Comparison of ENCODE assay signal across 26 mouse cellular contexts in genomic region chr11:120982459-120982858, GRCm38 (mm10). TPM values are rescaled to one million over a fixed set of nuclear protein-coding genes. Genes with fewer than 3 reads are reported as not detected.
DNase-seq lines count a peak whose midpoint lies in the region; ATAC-seq and TF ChIP-seq lines count a peak whose summit lies in the region.
"Had no signal": no experiment of that assay in that cellular context is flagged by ENCODE, and none has a peak within 500 bp of the region (broad histone marks: within the 10 kb centered on the region; RNA-seq: fewer than 3 reads in every experiment).

No protein-coding gene starts in this region.

- peak overlapping the region; percentile 3 for H3K27ac ChIP-seq in intestine, postnatal 0 days (ENCODE audit: low read depth, low read length)
- no peak overlapping the region for H3K27ac ChIP-seq in intestine, embryonic 16.5 days (ENCODE audit: low read length)
- H3K27ac ChIP-seq in MEL (ENCODE audit: control insufficient read depth, low read depth, low read length) (peak overlapping the region; percentile 18; the same call in 1 of the 2 replicates), macrophage (peak overlapping the region; percentile 59)
- H3K27ac ChIP-seq in liver, embryonic 15.5 days (replicated peaks) = peak overlapping the region; percentile 97
- H3K27ac ChIP-seq: forebrain, embryonic 10.5 days; forebrain, embryonic 13.5 days; heart, adult 2 months; heart, embryonic 10.5 days; heart, embryonic 13.5 days; hindbrain, embryonic 12.5 days; hindbrain, embryonic 15.5 days had no signal

- DNase-seq in MEL (ENCODE audit: low read depth, low spot score) = no peak
- no peak for DNase-seq in layer of hippocampus, adult 11-12 months (ENCODE audit: low spot score)
- DNase-seq: adrenal gland, postnatal 10 days; adrenal gland, postnatal 36 days; cerebellum, adult 11 months; cerebellum, adult 2 months; cerebellum, postnatal 10 days; gastrocnemius, postnatal 10 days; gastrocnemius, postnatal 36 days; heart, adult 2 months; heart, postnatal 14 days had no signal

- H3K36me3 ChIP-seq in intestine, postnatal 0 days (ENCODE audit: control insufficient read depth, insufficient read depth) = peaks cover 65% of the 10 kb centered on the region
- H3K36me3 ChIP-seq in intestine, embryonic 16.5 days (ENCODE audit: control insufficient read depth, insufficient read depth, low read length) = peaks cover 12% of the 10 kb centered on the region
- H3K36me3 ChIP-seq in MEL (ENCODE audit: control insufficient read depth in 1 of 2, insufficient read depth in 2 of 2, low read length in 2 of 2) (peaks cover 64 to 68% of the 10 kb centered on the region in 2 experiments), macrophage (ENCODE audit: inconsistent target) (peaks cover 42% of the 10 kb centered on the region)
- H3K36me3 ChIP-seq in liver, embryonic 15.5 days (replicated peaks) = peaks cover 92% of the 10 kb centered on the region

- no peak for TF ChIP-seq POLR2A in MEL (IDR thresholded peaks at IDR 0.05; ENCODE audit: control insufficient read depth in 1 of 2, insufficient read depth in 1 of 2, low read depth in 1 of 2, low read length in 2 of 2, poor library complexity in 1 of 2)

- no peak for TF ChIP-seq CTCF in intestine, postnatal 0 days (IDR thresholded peaks at IDR 0.05; ENCODE audit: low read depth)
- no peak for TF ChIP-seq CTCF in MEL (IDR thresholded peaks at IDR 0.05 in 2 of 3, conservative IDR thresholded peaks at IDR 0.05 in 1 of 3; ENCODE audit: control insufficient read depth in 1 of 3, insufficient read depth in 1 of 3, low read depth in 2 of 3, low read length in 3 of 3, poor library complexity in 1 of 3, severe bottlenecking in 1 of 3)

- no peak overlapping the region for H3K9ac ChIP-seq in intestine, postnatal 0 days (ENCODE audit: low read depth, low read length)
- H3K9ac ChIP-seq in intestine, embryonic 16.5 days (ENCODE audit: low read depth, low read length) = no peak overlapping the region
- no peak overlapping the region for H3K9ac ChIP-seq in MEL (ENCODE audit: control insufficient read depth, low read depth, low read length, poor library complexity, severe bottlenecking)
- no peak overlapping the region for H3K9ac ChIP-seq in liver, embryonic 15.5 days
- H3K9ac ChIP-seq: forebrain, embryonic 13.5 days; heart, embryonic 13.5 days; hindbrain, embryonic 12.5 days; hindbrain, embryonic 15.5 days had no signal

- no peak for TF ChIP-seq EP300 in MEL (IDR thresholded peaks at IDR 0.05; ENCODE audit: low read depth in 1 of 2, low read length in 2 of 2)

- H3K4me3 ChIP-seq in intestine, postnatal 0 days (ENCODE audit: low read depth, low read length) = no peak overlapping the region
- H3K4me3 ChIP-seq in intestine, embryonic 16.5 days (ENCODE audit: low read length) = no peak overlapping the region
- H3K4me3 ChIP-seq in MEL (ENCODE audit: control insufficient read depth in 1 of 2, insufficient read depth in 1 of 2, low read depth in 2 of 2, low read length in 2 of 2) (no peak overlapping the region), macrophage (ENCODE audit: inconsistent target) (no peak overlapping the region)
- H3K4me3 ChIP-seq in liver, embryonic 15.5 days (replicated peaks) = no peak overlapping the region
- H3K4me3 ChIP-seq: forebrain, embryonic 10.5 days; forebrain, embryonic 13.5 days; heart, adult 2 months; heart, embryonic 10.5 days; heart, embryonic 13.5 days; hindbrain, embryonic 12.5 days; hindbrain, embryonic 15.5 days had no signal

- no peak overlapping the region for H3K4me2 ChIP-seq in intestine, postnatal 0 days (replicated peaks; ENCODE audit: low read depth)
- H3K4me2 ChIP-seq in intestine, embryonic 16.5 days (ENCODE audit: low read depth, low read length) = no peak overlapping the region
- H3K4me2 ChIP-seq in liver, embryonic 15.5 days = no peak overlapping the region
- H3K4me2 ChIP-seq: forebrain, embryonic 13.5 days; heart, embryonic 13.5 days; hindbrain, embryonic 12.5 days; hindbrain, embryonic 15.5 days had no signal

- TF ChIP-seq RAD21 in MEL (IDR thresholded peaks at IDR 0.05; ENCODE audit: low read depth, low read length) = no peak

- H3K79me2 ChIP-seq in MEL (ENCODE audit: control insufficient read depth, insufficient read depth, low read length, poor library complexity) = peaks cover 55% of the 10 kb centered on the region
- H3K79me2 ChIP-seq in macrophage (ENCODE audit: inconsistent target) = peaks cover 100% of the 10 kb centered on the region

- ATAC-seq in intestine, postnatal 0 days = no peak
- no peak for ATAC-seq in intestine, embryonic 16.5 days
- ATAC-seq in liver, embryonic 15.5 days (ENCODE audit: insufficient read depth) = no peak
- no peak for ATAC-seq in monocyte, adult 5-6 weeks (replicated peaks; ENCODE audit: insufficient number of reproducible peaks, low FRiP score, low TSS enrichment, poor library complexity, severe bottlenecking)
- ATAC-seq: forebrain, embryonic 13.5 days; forebrain, embryonic 16.5 days; Patski had no signal

- 0 out of 2 replicates have a peak, but pooled peaks cover 6% of the 10 kb centered on the region for H3K4me1 ChIP-seq in intestine, postnatal 0 days (replicated peaks; ENCODE audit: control insufficient read depth, insufficient read depth, low read length)
- peaks cover 10% of the 10 kb centered on the region for H3K4me1 ChIP-seq in intestine, embryonic 16.5 days (ENCODE audit: control insufficient read depth, insufficient read depth, low read length)
- peaks cover 24 to 37% of the 10 kb centered on the region in 2 experiments for H3K4me1 ChIP-seq in MEL (ENCODE audit: control insufficient read depth in 1 of 2, insufficient read depth in 2 of 2, low read length in 2 of 2)
- H3K4me1 ChIP-seq in liver, embryonic 15.5 days (replicated peaks) = peaks cover 90% of the 10 kb centered on the region

- no peaks in the 10 kb centered on the region for H3K9me3 ChIP-seq in intestine, postnatal 0 days (ENCODE audit: control insufficient read depth)
- H3K9me3 ChIP-seq in intestine, embryonic 16.5 days (ENCODE audit: control insufficient read depth, low read length) = no peaks in the 10 kb centered on the region
- H3K9me3 ChIP-seq in MEL (replicated peaks; ENCODE audit: insufficient read depth, low read length) = no peaks in the 10 kb centered on the region
- H3K9me3 ChIP-seq in liver, embryonic 15.5 days (replicated peaks) = no peaks in the 10 kb centered on the region
- H3K9me3 ChIP-seq: forebrain, embryonic 10.5 days; forebrain, embryonic 13.5 days; heart, embryonic 10.5 days; heart, embryonic 13.5 days; hindbrain, embryonic 12.5 days; hindbrain, embryonic 15.5 days had no signal

- no peaks in the 10 kb centered on the region for H3K27me3 ChIP-seq in intestine, postnatal 0 days (replicated peaks; ENCODE audit: control insufficient read depth, insufficient read depth, low read length)
- no peaks in the 10 kb centered on the region for H3K27me3 ChIP-seq in intestine, embryonic 16.5 days (replicated peaks; ENCODE audit: control insufficient read depth, insufficient read depth, low read length)
- H3K27me3 ChIP-seq in MEL (ENCODE audit: control insufficient read depth in 1 of 2, insufficient read depth in 2 of 2, low read length in 2 of 2) = no peaks in the 10 kb centered on the region
- no peaks in the 10 kb centered on the region for H3K27me3 ChIP-seq in liver, embryonic 15.5 days
- H3K27me3 ChIP-seq: forebrain, embryonic 13.5 days; heart, embryonic 13.5 days; hindbrain, embryonic 12.5 days; hindbrain, embryonic 15.5 days; Patski had no signal

RNA-seq across cellular contexts. Expression of gene Csnk1d, which starts 8.7 kb away (rescaled TPM):
- 62.0 and 65.6 TPM in 2 replicates for polyA plus RNA-seq in intestine, postnatal 0 days (2015; fragmentation: Nextera tagmentation; extraction: Ambion mirVana)
- polyA plus RNA-seq in intestine, embryonic 16.5 days (2015; fragmentation: Nextera tagmentation; extraction: Ambion mirVana) = 93.9 and 97.7 TPM in 2 replicates
- total RNA-seq in MEL (2012; rRNA removed) = 81.3 and 83.2 TPM in 2 replicates
- polyA plus RNA-seq in MEL (2012; ENCODE audit: insufficient read depth in 1 of 2, insufficient read length in 2 of 2, low read depth in 1 of 2, low replicate concordance in 2 of 2, missing spikeins in 1 of 2) = 100 to 1,000 TPM; 121 to 329 TPM
- polyA plus RNA-seq in liver, embryonic 15.5 days (2015; fragmentation: Nextera tagmentation; extraction: Ambion mirVana) = 36.1 and 38.5 TPM in 2 replicates
- total RNA-seq in macrophage (2018; cell fraction: chromatin; rRNA removed) = 100 to 1,000 TPM; 103 to 175 (median 134) TPM
- total RNA-seq in macrophage (2018; cell fraction: cytosol; rRNA removed) = 10 to 100 TPM; 68.5 to 95.3 (median 81.8) TPM
- total RNA-seq in macrophage (2018; cell fraction: nucleus; rRNA removed) = 100 to 1,000 TPM in 18 of 26 experiments, 10 to 100 TPM in 8; 84.5 to 147 (median 104) TPM
- 77.7 to 122 TPM (median 77.9 TPM) in 3 replicates for polyA plus RNA-seq in macrophage (2018)
- total RNA-seq in monocyte, adult 5-6 weeks (2017) = 139 to 159 TPM (median 146 TPM) in 3 replicates

RNA-seq across cellular contexts. Expression of gene Slc16a3, which starts 34.2 kb away (rescaled TPM):
- 7.2 and 8.0 TPM in 2 replicates for polyA plus RNA-seq in intestine, postnatal 0 days (2015; fragmentation: Nextera tagmentation; extraction: Ambion mirVana)
- 83.8 and 92.6 TPM in 2 replicates for polyA plus RNA-seq in intestine, embryonic 16.5 days (2015; fragmentation: Nextera tagmentation; extraction: Ambion mirVana)
- 570 and 748 TPM in 2 replicates for total RNA-seq in MEL (2012; rRNA removed)
- polyA plus RNA-seq in MEL (2012; ENCODE audit: insufficient read depth in 1 of 2, insufficient read length in 2 of 2, low read depth in 1 of 2, low replicate concordance in 2 of 2, missing spikeins in 1 of 2) (100 to 1,000 TPM in 1 of 2 experiments, 10 to 100 TPM in 1; 85.7 to 610 TPM), macrophage (2018) (5.7 to 18.5 TPM (median 14.2 TPM) in 3 replicates)
- polyA plus RNA-seq in liver, embryonic 15.5 days (2015; fragmentation: Nextera tagmentation; extraction: Ambion mirVana) = 73.5 and 82.2 TPM in 2 replicates
- total RNA-seq in macrophage (2018; cell fraction: chromatin; rRNA removed) = 10 to 100 TPM in 16 of 26 experiments, 1 to 10 TPM in 10; 3.5 to 51.9 (median 13.5) TPM
- 10 to 100 TPM in 19 of 26 experiments, 1 to 10 TPM in 7; 7.0 to 23.7 (median 14.7) TPM for total RNA-seq in macrophage (2018; cell fraction: cytosol; rRNA removed)
- total RNA-seq in macrophage (2018; cell fraction: nucleus; rRNA removed) = 10 to 100 TPM in 25 of 26 experiments, 1 to 10 TPM in 1; 8.3 to 45.2 (median 18.7) TPM
- total RNA-seq in monocyte, adult 5-6 weeks (2017) = 74.0 to 101 TPM (median 95.1 TPM) in 3 replicates

RNA-seq across cellular contexts. Expression of gene Ccdc57, which starts 49.8 kb away (rescaled TPM):
- 1.1 and 1.3 TPM in 2 replicates for polyA plus RNA-seq in intestine, postnatal 0 days (2015; fragmentation: Nextera tagmentation; extraction: Ambion mirVana)
- polyA plus RNA-seq in intestine, embryonic 16.5 days (2015; fragmentation: Nextera tagmentation; extraction: Ambion mirVana) = 3.6 and 4.3 TPM in 2 replicates
- 4.4 and 5.3 TPM in 2 replicates for total RNA-seq in MEL (2012; rRNA removed)
- polyA plus RNA-seq in MEL (2012; ENCODE audit: insufficient read depth in 1 of 2, insufficient read length in 2 of 2, low read depth in 1 of 2, low replicate concordance in 2 of 2, missing spikeins in 1 of 2) (1 to 10 TPM in 1 of 2 experiments, not detected in 1; 7.4 TPM), macrophage (2018) (1.4 to 3.2 TPM (median 1.7 TPM) in 3 replicates)
- 1.8 TPM in 2 replicates for polyA plus RNA-seq in liver, embryonic 15.5 days (2015; fragmentation: Nextera tagmentation; extraction: Ambion mirVana)
- 10 to 100 TPM in 22 of 26 experiments, 1 to 10 TPM in 4; 4.9 to 30.4 (median 18.1) TPM for total RNA-seq in macrophage (2018; cell fraction: chromatin; rRNA removed)
- total RNA-seq in macrophage (2018; cell fraction: cytosol; rRNA removed) = 1 to 10 TPM in 25 of 26 experiments, under 1 TPM in 1; 0.86 to 2.5 (median 1.6) TPM
- total RNA-seq in macrophage (2018; cell fraction: nucleus; rRNA removed) = 10 to 100 TPM in 11 of 26 experiments, 1 to 10 TPM in 15; 2.1 to 20.2 (median 8.7) TPM
- 0.39 to 0.57 TPM in 2 of 3 replicates, not detected in the other for total RNA-seq in monocyte, adult 5-6 weeks (2017)

RNA-seq across cellular contexts. Expression of gene Cd7, which starts 56.8 kb away (rescaled TPM):
- polyA plus RNA-seq in intestine, postnatal 0 days (2015; fragmentation: Nextera tagmentation; extraction: Ambion mirVana) = 2.2 and 2.3 TPM in 2 replicates
- polyA plus RNA-seq in intestine, embryonic 16.5 days (2015; fragmentation: Nextera tagmentation; extraction: Ambion mirVana) = 6.7 and 7.9 TPM in 2 replicates
- total RNA-seq in MEL (2012; rRNA removed) = 0.39 and 0.58 TPM in 2 replicates
- polyA plus RNA-seq in MEL (2012; ENCODE audit: insufficient read depth in 1 of 2, insufficient read length in 2 of 2, low read depth in 1 of 2, low replicate concordance in 2 of 2, missing spikeins in 1 of 2) = under 1 TPM in 1 of 2 experiments, not detected in 1; 0.33 TPM
- polyA plus RNA-seq in liver, embryonic 15.5 days (2015; fragmentation: Nextera tagmentation; extraction: Ambion mirVana) = 0.70 and 0.97 TPM in 2 replicates
- not detected for total RNA-seq in macrophage (2018; cell fraction: chromatin; rRNA removed)
- 1 to 10 TPM in 3 of 26 experiments, under 1 TPM in 21, not detected in 2; 0.14 to 2.3 (median 0.50) TPM for total RNA-seq in macrophage (2018; cell fraction: cytosol; rRNA removed)
- under 1 TPM in 1 of 26 experiments, not detected in 25; 0.74 TPM for total RNA-seq in macrophage (2018; cell fraction: nucleus; rRNA removed)
- polyA plus RNA-seq in macrophage (2018) = 0.59 to 2.0 TPM in 2 of 3 replicates, not detected in the other
- total RNA-seq in monocyte, adult 5-6 weeks (2017) = 21.2 to 56.5 TPM (median 31.1 TPM) in 3 replicates
- total RNA-seq: gastrocnemius, adult 18-20 months; gastrocnemius, postnatal 10 days; gastrocnemius, postnatal 36 days had no signal
- polyA plus RNA-seq: embryonic facial prominence, embryonic 11.5 days; forebrain, embryonic 10.5 days; forebrain, embryonic 13.5 days; forebrain, embryonic 16.5 days; heart, embryonic 10.5 days; hindbrain, embryonic 12.5 days; hindbrain, embryonic 15.5 days; Patski had no signal
